Mouse (Mus musculus) c-Kit-positive CD71-positive TER-119-positive erythroid progenitor cells, embryonic 14.5 days (primary cell): ENCODE measurements at regions not wholly inside any gene's neighbourhood (a gene's known extent, or its start where the extent isn't known, plus 50 kb on each side); places are given as distances from the start of the nearest gene placed in this dataset.

Experiments used
- DNase-seq: peaks from one replicate; pipeline ENCODE4 v3.0.0-alpha.2; 2013; ENCODE audit warnings: low spot score

- DNase-seq = no peak
These were observed 195.1 kb upstream of the Mindy3 start for GRCm38 (mm10) chr2:12614345-12614744.

- no peak for DNase-seq
These were observed 194.6 kb upstream of the Mindy3 start for GRCm38 (mm10) chr2:12613858-12614257.

- DNase-seq = no peak
These were observed 163.3 kb upstream of the Mindy3 start for GRCm38 (mm10) chr2:12582566-12582965.

GRCm38 (mm10) chr2:12557736-12558135, 138.5 kb upstream of the Mindy3 start:
- no peak for DNase-seq

- DNase-seq = no peak
These were observed 103.1 kb upstream of the Mindy3 start for GRCm38 (mm10) chr2:12522411-12522810.

- no peak for DNase-seq
These were observed 102.5 kb upstream of the Mindy3 start for GRCm38 (mm10) chr2:12521744-12522143.

- DNase-seq = peak; percentile 5
These were observed 73.1 kb upstream of the Mindy3 start for GRCm38 (mm10) chr2:12492369-12492768.

- DNase-seq = no peak
These were observed 50.4 kb upstream of the Mindy3 start for GRCm38 (mm10) chr2:12469440-12470339.
